Mouse (Mus musculus) layer of hippocampus, adult 18-20 months (tissue): ENCODE measurements at regions not wholly inside any gene's neighbourhood (a gene's known extent, or its start where the extent isn't known, plus 50 kb on each side); places are given as distances from the start of the nearest gene placed in this dataset.

Source experiments
- DNase-seq, 2 experiments: peaks; one replicate each; pipeline ENCODE4 v3.0.0; 2022; ENCODE audit warnings: low spot score in 2 of 2

- DNase-seq, result no peak
Observed at GRCm38 (mm10) chr6:127252000-127252721, 100.2 kb upstream of the Ccnd2 start.

GRCm38 (mm10) chr6:127253935-127254334 lies 101.9 kb upstream of the Ccnd2 start:
- DNase-seq, result no peak

DNA sequence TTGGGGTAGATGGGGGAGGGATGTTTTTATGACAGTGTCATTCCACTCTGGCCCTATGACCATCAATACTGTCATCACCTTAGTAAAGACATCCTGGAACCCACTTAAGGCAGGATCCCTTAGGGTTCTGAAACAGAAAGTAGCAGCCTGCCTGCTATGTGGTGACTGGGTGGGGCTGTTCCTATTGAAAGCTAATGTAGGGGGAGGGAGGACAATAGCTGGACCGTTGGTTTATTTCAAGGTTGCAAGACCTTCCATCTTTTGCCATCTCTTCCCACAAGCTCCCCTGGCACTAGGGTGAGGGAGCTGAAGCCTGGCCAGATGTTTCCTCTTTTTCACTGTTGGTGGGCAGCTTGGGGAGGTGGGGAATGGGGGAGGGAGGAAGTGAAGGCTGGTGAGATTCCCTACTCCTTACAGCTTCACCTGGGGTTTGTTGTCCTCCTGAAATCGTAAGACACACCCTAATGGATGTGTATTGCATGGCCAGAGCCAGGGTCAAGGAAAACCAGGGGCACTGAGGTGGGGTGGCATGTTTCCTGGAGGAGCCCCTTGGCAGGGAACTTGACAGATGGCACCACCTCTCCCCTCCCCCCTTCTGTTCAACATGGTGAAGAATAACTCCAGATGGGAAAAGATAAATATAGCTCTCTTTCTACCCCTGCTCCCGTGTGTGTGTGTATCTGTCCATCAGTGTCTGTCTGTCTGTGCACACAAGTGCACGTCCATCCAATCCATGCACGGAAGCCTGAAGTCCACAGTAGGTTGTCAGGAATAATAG lies 112.1 kb upstream of the Ccnd2 start:
- no peak for DNase-seq

- DNase-seq, result no peak
Observed at GRCm38 (mm10) chr6:127265063-127265775, 113.2 kb upstream of the Ccnd2 start.

- peak; percentile 27 to 51 for DNase-seq
Observed at GRCm38 (mm10) chr6:127265901-127266812, 114.2 kb upstream of the Ccnd2 start.

DNA sequence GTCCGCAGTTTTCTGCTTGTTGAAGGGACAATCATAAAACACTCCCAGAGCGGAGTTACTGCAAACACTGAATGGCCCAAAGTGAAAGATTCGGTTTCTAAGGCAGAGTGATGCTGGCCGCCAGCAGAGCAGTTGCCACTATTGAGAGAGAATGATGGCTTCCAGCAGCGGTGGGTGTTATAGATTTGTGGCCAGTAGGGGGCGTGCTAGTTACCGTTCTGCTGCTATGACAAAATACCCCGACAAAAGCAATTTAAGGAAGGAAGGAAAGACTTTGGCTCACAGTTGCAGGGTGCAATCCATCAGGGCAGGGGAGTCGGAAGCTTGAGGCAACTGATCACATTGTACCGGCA lies 114.8 kb upstream of the Ccnd2 start:
- peak in 1 of 2 experiments; percentile 24 for DNase-seq

GRCm38 (mm10) chr6:127269021-127269420 lies 117.0 kb upstream of the Ccnd2 start:
- no peak for DNase-seq

- DNase-seq, result no peak
Observed at GRCm38 (mm10) chr6:127269525-127270044, 117.6 kb upstream of the Ccnd2 start.

DNA sequence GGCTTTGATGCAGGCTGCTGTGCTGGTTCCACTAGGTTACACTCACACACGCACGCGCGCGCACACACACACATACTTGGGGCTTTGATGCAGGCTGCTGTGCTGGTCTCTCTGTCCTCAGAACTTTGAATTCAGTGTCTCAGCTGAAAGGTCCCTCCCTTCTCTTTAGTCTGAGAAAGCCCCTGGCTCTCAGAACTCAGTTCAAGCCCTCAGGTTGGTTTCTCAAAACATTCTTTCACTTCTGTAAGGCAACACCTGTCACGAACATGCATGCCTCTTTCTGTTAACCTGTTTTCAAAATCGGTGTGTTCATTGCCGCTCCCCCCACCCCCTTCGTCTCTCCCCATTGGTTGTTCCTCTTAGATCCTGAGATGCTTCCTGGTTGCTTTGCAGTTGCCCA lies 118.8 kb upstream of the Ccnd2 start:
- DNase-seq, result no peak

DNA sequence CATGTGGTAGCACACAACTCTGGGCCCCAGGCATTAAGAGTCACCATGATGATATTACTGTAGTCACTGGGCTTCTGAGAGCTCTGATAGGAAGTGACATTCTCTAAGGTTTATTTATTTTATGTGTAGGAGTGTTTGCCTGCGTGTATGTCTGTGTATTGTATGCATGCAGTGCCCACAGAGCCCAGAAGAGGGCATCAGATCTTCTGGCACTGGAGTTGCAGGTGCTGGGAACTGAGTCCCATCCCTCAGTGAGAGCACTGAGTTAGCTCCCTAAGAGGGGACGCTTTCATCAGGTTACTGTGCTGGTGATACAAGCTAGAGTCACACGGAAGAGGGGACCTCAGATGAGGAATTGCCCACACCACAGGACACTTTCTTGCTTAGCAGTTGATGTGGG lies 119.4 kb upstream of the Ccnd2 start:
- no peak for DNase-seq

- no peak for DNase-seq
Observed at GRCm38 (mm10) chr6:127272630-127273029, 120.6 kb upstream of the Ccnd2 start.

GRCm38 (mm10) chr6:127274732-127275429 lies 122.9 kb upstream of the Ccnd2 start:
- DNase-seq, result no peak

- no peak for DNase-seq
Observed at GRCm38 (mm10) chr6:127275430-127275784, 123.4 kb upstream of the Ccnd2 start.

DNA sequence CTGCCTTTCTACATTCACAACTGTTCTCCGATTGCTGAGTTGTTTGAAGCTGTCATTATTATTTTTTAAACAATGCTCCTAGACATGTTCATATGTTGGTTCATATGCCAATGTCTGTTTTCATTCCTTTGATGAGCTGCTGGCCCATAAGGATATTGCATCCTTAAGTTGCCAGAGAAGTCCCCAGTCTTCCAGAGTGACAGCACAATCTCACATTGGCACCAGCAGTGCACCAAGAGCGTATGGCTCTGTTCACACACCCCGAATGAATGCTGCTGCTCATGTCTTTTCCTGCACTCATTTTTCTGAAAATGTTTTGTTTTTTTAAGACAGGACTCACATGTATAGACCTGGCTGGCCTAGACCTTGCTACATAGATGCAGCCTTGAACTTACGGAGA lies 124.4 kb upstream of the Ccnd2 start:
- no peak for DNase-seq

- DNase-seq, result no peak
Observed at GRCm38 (mm10) chr6:127278402-127278801, 126.4 kb upstream of the Ccnd2 start.

DNA sequence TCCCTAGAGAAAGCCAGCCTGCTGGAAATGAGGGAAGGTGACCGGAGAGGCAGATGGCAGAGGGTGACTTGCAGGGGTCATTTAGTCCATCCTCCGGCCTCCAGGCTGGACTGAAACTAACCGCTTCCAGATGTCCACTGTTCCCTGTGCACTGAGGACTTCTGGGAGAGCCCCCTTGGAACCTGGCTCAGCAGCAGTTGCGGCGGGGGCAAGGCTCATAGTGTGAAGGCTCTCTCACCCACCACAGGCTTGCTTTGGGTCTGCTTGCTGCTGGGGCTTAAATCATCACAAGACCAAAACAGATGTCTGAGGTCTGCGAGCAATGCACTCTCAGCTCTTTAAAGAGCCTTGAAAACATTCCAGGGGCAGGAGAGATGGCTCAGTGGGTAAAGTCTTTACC lies 132.2 kb upstream of the Ccnd2 start:
- no peak for DNase-seq

DNA sequence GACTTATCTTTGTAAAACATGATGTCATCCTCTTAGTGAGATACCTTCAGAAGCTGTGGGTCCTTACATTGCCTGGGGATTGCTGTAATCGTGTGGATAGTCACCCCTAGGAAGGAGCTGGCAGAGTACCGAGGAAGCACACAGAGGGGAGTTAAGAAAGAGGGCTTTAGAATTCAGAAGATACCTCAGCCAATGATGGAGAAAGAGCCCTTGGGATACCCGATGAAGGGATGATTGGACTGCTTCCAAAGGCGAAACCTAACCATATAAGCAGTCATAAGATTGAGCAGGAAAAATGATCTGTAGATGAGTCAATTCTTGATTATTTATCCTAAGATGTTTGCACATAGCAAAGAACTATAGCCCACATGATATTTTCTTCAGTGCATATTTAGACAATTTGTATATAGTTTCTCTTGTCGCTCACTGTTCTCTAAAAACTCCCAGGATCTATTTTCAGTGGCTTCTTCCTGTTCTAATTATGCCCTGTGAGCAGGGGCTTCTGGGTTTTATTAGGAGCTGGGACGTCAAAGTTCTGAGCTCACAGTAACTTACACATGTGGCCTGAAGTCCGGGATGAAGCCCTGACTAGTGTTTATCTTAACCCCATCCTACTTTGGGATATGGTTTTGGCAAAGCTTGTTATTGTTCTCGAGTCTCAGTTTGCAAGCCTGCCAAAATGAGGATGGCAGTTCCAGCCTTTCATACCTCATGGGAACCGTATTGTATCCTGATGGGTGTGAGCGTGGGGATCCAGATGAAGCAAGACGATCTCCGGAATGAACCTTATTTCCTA lies 134.9 kb upstream of the Ccnd2 start:
- no peak for DNase-seq

DNA sequence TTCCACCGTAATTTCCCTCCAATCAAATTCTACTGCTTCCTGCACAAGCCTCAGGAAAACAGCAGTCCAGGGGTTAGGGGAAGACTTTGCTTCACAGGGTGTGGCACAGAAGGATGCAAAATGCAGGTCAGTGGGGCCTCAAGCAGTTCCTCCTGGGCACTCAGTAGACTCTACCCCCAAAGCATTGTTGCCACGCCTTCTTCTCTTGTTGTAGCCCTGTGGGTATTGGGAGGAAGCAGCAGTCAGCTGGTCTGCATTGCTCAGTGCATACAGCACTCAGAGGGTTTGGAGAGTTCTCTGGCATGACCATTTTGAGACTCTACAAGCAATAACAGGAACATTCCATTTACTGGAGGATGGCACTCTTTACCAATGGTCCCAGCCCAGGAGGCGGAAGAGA lies 137.0 kb upstream of the Ccnd2 start:
- no peak for DNase-seq

GRCm38 (mm10) chr6:127291937-127292336 lies 139.9 kb upstream of the Ccnd2 start:
- DNase-seq, result no peak

DNA sequence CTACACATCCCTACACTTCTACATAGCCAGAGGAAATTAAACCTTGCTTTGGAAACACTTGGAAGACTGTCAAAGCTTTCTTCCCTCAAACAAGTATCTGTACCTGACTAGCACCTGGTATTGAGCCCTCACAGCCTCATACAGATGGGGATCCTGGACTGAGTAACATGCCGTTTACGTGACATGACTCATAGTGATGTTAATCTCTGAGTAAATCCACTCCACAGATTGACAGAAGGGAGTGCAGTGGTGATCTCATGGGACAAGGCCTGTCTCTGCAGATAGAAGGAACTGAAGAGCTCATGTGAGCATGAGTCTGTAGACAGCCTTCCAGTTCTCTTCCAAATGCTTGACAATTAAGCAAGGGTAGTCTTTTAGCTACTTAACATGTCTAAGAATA lies 141.8 kb upstream of the Ccnd2 start:
- no peak for DNase-seq
